Mouse (Mus musculus) CH12.LX (cell line): ENCODE measurements at regions not wholly inside any gene's neighbourhood (a gene's known extent, or its start where the extent isn't known, plus 50 kb on each side); places are given as distances from the start of the nearest gene placed in this dataset.

Experiments used
- CTCF ChIP-seq, 2 experiments: IDR thresholded peaks in 1 of 2; conservative IDR thresholded peaks in 1 of 2; 2 replicates each; pipeline ENCODE4 v1.5.1; 2011 to 2012; ENCODE audit warnings: low read depth in 2 of 2, low read length in 2 of 2, improper control_type of control experiment in 1 of 2, inconsistent platforms in 1 of 2, mild to moderate bottlenecking in 1 of 2, moderate library complexity in 1 of 2
- ELF1 ChIP-seq: IDR thresholded peaks from 2 replicates; pipeline ENCODE4 v1.6.1; 2014; ENCODE audit warnings: low read depth, mild to moderate bottlenecking, inconsistent platforms, low read length, improper control_type of control experiment
- MAFK ChIP-seq: IDR thresholded peaks from 2 replicates; pipeline ENCODE4 v1.6.1; 2011; ENCODE audit warnings: low read length, improper control_type of control experiment; ENCODE audit not compliant: insufficient replicate concordance
- PAX5 ChIP-seq: IDR thresholded peaks from 2 replicates; pipeline ENCODE4 v1.6.1; 2012; ENCODE audit warnings: low read length, inconsistent platforms, mixed read lengths

DNA sequence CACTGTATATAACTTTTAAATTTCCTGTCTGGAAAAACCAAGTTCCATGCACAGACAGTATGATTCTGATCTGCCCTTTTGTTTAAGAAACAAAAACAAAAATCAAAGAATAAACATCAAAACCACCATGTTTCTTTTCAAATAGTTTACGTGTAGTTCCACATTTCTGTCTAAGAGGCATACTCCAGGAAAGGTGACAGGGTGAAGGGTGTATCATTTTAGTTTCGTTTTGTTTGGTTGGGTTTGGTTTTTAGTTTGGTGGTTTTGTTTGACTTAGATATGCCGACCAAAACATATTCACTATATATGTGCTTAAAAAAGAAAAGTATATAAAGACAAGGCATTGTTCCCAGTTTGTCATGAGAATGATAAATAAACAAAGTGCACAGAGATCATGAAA, 524.9 kb downstream of the Adgrl2 start:
- TF ChIP-seq ELF1 (no peak), CTCF (conservative IDR thresholded peaks at IDR 0.05 in 1 of 2, IDR thresholded peaks at IDR 0.05 in 1 of 2; ENCODE audit: low read depth in 2 of 2, low read length in 2 of 2) (no peak), PAX5 (no peak), MAFK (no peak)
